Mouse (Mus musculus) heart, adult 9 months (tissue): ENCODE data around the gene Sec61a2.

Experiments used
- DNase-seq, 2 experiments: peaks; one replicate each; pipeline ENCODE4 v3.0.0; 2022; ENCODE audit warnings: low spot score in 2 of 2

Gene Sec61a2

DNA sequence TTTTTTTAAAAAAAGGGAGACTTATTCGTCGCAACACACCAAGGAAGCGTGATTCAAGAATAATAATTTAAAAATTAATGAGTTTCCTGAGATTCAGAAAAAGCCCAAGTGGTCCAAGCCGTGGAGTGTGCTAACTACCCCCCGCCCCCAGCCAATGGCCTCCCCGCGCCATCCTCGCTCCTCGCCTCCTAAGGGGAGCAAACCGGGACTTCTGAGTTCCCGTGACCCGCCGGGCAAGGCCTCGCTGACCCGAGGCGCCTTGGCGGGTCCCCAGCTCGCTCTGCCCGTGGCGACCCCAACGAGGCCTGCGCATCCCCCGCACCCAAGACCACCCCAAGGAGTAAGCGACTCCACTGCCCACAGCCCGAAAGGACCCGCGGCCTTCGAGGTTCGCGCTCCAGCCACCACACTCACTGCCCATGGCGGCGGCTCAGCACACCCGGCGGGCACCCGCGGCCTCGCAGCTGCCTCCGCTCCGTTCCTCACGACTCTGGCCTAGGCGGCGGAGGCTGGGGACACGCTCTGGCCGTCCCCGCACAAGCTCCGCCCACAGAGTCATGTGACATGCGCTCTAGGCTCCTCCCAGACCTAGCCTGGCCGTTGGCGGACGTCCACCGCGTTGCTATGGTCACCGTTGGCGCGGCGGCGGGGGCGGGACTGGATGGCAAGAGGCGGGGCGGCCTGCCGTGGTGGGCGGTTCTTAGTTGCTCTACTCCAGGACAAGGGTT, at the start of gene Sec61a2:
Gene Sec61a2 (minus strand): TSS at position 590 of the 728 bp plus-strand sequence.
- peak; percentile 93 to 97 for DNase-seq

DNA sequence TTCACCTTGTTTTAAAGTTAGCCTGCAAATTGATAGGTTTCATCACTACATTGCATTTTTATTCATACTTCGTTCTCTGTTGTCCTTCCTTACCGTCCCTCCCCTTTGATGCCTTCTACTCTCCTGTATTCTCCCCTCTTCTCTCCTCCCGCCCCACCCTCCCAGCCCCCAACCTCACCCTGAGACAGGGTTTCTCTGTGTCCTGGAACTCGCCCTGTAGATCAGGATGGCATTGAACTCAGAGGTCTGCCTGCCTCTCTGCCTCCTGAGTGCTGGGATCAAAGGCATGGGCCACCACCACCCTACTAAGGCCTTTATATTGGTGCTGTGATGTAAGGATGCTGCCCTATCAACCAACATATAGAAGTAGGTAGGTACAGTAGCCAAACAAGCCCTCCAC, 47.8 kb upstream of the Sec61a2 start:
- no peak for DNase-seq

DNA sequence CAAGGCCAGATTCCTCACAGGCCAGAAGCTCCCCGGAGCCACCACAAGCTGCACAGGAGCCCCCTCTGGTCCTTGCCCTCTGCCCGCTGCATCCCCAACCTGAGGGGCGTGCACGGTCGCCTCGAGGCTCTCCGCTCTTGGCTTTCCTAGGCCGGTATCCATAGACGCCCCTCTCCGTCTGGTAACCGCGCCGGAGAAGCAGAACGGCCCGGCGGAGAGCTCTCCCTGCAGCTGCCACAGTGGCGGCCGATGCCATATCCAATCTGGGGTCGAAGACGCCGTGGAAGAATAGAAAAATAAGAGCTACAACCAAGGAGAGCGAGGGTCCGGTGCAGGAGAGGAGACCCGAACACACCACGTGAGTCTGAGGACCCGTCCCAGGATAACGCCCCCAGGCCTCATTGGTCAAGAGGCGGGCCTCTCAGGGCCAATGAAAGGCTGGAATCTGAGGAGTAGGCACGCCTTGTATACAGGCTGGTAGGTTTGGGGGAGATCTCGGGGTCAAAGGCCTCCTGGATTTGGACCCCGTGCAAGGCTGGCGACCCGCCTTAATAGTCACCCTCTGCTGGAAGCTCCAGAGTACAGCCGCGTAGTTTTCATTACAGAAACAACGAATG, 47.3 kb upstream of the Sec61a2 start, which contains the start of gene Dhtkd1:
Gene Dhtkd1 (minus strand): TSS at position 377 of the 617 bp plus-strand sequence.
- peak; percentile 70 to 81 for DNase-seq

DNA sequence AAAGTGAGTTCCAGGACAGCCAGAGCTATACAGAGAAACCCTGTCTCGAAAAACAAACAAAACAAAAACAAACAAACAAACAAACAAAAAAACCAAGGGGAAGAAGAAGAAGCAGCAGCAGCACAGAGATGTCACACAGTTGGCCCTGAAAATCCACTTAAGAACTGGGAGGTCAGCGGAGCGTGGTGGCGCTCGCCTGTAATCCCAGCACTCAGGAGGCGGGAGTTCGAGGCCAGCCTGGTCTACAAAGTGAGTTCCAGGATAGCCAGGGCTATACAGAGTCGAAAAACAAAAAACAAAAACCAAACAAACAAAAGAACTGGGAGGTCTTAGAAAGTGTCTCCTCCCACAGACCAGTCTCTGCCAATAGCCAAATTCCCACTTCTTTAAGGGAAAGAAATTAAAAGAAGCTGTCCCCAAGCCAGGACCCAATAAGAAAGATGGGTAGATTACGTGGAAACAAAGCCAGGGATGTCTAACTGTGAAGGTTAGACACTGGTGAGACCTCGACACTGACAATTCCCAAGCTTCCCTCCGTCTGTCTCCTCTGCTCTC, 46.7 kb upstream of the Sec61a2 start:
- DNase-seq, result no peak

DNA sequence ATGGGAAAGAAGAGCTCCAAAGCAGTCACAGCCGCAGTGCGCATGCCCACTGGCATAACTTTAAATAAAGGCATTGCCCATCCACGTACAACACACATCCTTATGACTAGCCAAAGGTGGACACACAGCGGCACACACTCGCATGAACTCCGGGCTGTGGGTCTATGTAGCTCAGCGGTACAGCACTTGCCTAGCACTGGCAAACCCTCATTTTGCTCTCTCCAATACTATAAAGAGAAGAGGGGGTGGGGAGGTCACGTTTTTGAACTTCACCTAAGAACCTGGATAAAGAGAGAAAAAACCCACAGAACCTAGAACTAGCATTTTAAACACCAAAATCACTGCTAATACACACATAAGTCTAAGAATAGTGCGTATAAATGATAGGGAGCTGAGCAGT, 45.7 kb upstream of the Sec61a2 start:
- no peak for DNase-seq

DNA sequence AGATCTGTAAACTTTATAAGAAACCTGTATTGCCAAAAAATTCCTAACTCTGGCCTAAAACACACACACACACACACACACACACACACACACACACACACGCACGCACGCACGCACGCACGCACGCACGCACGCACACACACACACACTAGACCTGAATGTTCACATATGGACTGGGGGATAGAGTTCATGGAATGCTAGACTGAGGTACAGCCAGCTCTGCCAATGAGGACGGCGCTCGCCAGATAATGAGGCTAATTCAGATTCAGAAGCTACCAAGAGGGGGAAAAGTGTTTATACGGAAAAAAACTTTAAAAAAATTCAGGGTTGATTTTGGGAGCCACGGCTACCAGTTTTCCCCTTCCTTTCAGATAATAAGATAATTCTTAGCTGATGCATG, 44.7 kb upstream of the Sec61a2 start:
- DNase-seq, result no peak

DNA sequence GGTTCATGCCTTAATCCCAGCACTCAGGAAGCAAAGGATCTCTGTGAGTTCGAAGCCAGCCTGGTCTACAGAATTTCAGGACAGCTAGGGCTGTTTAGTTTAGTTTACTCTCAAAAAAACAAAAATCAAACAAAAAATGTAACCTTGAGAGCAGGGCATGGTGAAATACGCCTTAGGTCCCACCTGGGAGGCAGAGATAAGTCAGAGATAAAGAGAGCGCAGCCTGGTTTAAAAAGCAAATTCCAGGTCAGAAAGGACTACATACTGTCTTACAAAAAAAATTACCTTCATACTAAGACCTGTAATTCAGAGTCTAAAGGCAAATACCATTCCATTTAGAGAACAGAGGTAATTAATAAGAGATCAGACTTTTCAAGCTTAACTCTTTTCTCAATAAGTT, 44.1 kb upstream of the Sec61a2 start:
- DNase-seq, result no peak

DNA sequence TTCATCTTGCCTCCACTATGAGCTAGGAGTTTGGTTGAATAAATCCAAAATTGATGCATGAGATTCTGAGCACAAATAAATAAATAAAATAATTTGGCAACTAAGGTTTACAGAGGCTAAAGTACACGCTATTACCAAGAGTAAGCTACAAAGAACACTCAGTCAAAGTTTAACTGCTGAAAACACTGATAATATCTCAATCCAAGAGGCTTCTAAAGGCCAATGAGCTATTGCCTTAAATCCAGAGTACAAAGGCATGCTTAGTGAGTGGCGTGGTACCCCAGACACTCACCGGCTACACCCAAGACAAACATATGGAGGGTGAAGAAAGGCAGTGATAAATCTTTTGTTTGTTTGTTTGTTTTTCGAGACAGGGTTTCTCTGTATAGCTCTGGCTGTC, 41.3 kb upstream of the Sec61a2 start:
- no peak for DNase-seq

DNA sequence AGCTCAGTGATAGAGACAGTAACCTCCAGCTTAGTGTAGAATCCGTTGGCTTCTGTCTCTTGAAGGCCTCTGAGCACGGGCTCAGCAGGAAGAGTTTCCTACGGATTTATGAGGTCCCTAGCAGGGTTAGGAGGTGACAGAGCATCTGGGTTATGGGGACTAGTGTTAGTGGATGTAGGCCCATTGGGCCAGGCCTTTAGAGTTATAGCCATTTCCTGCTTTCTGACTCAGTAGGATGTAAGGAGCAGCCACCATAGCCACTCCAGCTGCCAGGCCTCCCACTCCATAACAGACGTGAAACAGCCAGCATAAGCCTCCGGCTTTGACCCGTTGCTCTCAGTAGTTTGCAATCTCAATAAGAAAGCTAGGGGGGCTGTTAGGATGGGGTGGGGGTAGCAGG, 40.8 kb upstream of the Sec61a2 start:
- no peak for DNase-seq

DNA sequence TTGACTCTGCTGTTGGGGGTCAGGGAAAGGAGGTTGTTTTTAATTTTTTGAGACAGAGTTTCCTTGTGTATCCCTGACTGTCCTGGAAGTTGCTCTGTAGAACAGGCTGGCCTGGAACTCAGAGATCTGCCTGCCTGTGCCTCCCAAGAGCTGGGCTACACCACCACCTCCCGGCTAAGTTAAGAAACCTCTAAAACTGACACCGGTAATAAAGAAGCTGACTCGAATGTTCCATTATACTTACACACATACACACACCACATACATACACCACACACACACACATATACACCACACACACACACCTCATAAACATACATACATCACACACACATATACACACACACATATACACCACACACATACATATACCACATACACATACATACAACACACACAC, 39.7 kb upstream of the Sec61a2 start:
- DNase-seq, result no peak

DNA sequence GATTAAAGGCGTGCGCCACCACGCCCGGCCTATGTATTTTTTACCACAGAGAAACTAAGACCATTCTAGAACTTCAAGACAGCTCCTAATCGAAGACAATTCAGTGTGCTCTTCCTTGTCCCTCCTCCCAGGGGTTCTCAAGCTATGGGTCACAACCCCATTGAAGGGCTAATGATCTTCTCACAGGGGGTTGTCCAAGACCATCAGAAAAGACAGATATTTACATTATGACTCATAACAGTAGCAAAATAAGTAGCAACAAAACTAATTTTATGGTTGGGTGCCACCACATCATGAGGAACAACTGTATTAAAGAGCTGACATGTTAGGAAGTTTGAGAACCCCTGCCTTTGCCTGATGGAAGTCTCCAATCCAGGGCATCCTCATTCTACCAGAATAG, 36.7 kb upstream of the Sec61a2 start:
- no peak for DNase-seq

DNA sequence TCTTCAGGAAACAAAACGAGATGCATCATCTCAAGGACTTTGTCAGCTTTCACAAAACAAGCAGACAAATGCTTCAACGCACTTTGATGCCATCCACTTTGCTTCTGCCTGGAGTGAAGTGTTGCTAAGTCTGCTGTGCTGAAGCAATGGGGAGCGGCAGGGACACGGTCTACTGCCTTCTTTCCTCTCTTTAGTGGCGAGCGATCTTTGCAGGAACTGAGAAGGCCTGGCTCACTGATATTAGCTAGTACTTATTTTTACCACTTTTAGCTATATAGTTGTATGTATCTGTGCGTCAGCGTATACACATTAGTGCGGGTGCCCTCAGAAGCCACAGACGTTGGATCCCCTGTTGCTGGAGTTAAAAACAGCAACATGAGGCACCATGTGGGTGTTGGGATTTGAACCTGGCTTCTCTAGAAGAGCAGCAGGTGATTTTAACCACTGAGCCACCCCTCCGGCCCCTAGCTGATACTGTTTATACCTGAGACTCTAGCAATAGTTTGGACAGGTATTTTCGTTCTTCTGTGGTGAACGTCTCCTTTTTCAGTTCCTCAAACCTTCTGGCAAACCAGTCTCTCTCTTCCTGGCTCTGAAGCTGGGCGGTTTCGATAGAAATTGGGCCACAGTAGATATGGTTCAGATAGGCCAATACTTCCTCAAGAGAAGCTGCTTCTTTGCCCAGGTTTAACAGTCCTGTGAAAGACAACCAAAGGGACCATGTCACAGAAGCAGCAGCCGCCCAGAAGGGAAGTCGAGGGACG, 35.2 kb upstream of the Sec61a2 start:
- DNase-seq, result no peak

DNA sequence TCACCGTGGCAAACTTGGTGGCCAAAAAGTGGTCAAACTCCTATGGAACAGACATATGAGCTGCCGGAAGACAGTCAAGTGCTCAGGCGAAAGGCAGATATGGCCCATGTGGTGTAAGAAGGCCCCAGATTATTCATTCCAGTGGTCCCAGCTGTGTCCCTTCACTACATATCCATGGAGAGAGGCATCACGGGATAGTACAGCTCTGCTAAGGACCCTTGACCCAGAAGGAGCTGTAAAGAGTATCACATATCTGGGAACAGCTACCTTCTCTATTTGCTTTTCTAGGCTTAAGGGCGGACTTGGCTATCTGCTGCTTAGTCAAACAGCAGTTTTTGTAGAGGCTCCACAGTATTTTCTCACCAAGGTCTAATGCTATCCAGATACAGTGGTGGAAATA, 34.6 kb upstream of the Sec61a2 start:
- no peak for DNase-seq

DNA sequence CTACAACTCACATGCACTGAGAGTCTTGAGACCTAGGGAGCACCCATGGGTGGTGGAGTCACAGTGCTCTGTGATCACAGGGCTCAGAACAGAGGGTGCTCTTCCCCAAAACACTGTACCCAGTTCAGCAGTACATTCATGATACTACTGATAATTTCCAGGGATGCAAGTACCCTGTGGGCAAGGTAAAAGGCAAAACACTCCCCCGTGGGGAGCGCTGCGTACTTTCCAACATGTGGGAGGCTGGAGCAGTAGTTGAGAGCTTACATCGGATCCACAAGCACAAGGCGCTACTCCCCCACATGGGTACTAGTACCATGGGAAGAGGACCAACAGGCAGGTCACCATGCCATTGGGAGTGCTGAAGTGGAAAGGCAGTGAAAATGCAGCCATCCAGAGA, 32.2 kb upstream of the Sec61a2 start:
- no peak for DNase-seq

DNA sequence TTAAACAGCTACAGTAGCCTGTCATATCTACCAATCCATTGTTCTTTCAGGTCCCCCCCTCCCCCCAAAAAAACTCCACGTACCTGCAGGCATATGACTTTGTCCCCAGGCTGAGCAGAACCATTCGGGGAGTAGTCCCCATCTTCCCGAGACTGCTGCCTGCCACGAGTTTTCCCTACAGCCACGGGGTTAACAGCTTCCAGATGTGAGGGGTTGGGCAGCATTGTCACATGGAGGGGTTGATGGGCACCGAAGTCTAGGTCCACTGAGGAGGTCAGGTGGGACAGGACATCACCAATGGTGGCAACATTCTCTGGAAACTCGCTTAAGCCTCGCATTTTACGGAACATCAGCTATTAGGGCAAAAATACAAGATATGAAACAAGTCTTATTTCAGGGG, 28.6 kb upstream of the Sec61a2 start:
- no peak for DNase-seq

DNA sequence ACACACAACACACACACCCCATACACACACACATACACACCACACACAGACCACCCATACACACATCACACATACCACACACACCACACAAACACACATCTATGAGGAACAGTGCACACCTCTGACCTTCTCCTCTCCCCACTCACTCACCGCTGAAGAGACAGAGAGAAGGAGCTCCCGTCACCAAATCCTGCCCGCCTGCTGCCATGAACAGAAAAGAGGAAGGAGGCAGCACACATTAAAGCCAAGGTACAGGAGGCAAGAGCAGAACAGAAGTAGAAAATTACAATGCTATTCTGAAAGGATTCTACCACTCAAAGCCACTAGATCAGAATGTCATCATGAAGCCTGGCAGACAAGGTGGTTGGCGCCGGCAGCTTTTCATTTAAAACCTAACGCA, 27.6 kb upstream of the Sec61a2 start:
- DNase-seq, result no peak

DNA sequence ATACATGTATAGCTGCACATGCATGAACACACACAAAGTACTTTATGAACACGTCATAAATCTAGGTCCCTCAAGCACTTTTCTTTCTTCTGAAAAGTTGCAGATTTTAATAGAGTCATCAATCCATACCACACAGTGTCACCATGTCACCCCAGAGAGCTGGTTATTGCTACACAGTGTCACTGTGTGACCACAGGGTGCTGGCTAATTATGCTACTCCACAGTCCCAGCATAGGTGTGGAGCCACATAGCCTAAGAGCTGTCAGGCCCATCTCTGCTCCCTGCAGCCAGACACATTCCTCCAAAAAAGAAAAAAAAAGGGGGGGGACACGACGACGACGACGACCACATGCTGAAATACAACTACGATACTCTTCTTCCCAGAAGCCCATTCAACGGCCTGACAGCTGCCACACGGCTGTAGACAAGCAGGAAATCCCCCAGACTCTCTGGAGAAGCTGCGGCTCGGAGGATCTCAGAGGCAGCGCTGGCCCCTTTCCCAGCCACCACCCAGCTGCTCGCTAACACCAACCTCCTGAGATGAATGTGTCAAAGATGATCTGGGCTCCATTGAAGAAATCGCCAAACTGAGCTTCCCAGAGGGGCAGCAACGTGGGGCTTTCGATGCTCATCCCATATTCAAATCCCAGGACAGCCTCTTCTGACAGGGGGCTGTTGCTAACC, 16.2 kb upstream of the Sec61a2 start:
- DNase-seq, result no peak

DNA sequence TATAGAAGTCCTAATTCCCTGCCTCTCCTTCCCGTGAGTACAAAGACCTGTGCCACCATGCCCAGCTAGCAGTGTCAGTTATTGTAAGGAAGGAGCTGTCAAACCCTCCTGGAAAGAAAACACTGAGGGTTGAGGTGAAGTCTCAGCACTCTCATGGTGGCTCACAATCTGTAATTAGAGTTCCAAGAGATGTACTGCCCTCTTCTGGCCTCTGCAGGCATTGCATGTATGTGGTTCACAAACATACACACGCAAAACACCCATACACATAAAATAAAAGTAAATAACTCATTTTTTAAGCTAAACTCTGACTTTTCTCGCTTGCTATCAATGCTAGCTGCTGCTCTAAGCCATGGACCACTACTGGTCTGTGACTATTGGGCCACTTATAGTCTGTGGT, 11.4 kb upstream of the Sec61a2 start:
- peak in 1 of 2 experiments; percentile 14 for DNase-seq

DNA sequence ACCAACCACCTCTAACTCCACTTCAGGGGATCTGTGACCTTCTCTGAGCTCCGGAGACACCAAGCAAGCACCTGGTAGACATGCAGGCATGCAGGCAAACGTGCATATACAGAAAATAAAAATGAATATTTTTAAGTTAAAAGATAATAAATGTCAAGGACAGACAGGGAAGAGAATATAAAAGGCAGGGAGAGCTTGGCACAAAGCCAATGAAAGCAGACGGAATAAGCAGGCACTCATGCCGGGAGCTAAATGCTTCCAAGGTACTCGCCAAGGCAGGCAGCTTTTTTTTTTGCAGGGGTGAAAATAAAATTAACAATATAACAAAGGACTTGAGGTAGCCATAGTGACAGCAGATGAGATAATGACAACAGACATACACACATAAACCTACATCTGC, 10.9 kb upstream of the Sec61a2 start:
- DNase-seq, result no peak

DNA sequence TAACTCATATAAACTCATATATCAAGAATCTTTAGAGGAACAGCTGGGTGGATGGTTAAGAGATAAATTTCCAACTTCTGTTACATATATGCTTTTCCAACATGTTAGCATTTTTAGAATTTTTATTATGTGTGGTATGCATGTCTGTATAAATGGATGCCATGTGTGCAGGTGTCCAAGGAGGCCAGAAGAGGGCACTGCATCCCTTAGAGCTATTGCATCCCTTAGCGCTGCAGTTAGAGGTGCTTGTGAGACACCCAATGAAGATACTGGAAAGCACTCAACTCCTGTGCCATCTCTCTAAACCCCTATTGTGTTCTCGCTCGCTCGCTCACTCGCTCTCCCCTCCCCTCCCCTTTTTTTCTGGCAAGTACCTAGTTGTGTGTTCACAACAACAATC, 4.9 kb upstream of the Sec61a2 start:
- DNase-seq, result no peak

DNA sequence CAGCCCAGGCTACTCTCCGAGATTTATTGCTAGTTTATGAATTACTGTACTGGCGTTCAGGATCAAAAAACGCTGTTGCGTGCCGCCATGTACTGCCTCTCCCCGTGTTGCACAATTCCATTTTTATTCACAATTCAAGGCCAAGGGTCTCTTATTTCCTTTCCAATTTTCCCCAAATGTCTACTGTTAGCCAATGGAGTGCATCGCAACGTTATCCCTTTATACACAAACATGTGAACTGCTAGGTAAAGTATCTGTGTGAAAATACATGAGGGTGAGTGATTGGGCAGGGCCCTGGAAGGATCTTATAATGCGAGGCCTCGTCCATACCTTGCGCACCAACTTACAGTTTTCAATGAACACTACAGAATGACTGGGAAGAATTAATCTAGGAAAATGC, 936 bp downstream of the Sec61a2 start:
- DNase-seq, result no peak

DNA sequence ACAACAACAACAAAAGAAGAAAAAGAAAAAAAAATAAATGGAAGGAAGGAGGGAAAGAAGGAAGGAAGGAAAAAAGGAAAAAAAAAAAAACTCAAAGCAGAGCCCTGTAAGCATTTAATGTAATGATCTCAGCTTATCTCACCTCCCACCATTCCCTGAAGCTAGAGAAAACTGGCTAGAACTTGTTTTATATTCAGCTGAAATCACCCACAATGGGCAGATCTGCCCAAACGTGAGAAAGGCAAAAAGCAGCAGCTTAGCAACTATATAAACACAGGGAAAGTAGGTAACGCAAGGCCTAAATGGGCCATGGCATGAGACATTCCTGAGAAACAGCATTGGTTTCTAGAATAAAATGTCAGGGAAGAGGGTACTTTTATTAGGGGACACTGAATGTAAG, 5.8 kb downstream of the Sec61a2 start:
- DNase-seq, result no peak
